12 mouse cellular contexts compared by ENCODE assay signal in the genomic region with DNA sequence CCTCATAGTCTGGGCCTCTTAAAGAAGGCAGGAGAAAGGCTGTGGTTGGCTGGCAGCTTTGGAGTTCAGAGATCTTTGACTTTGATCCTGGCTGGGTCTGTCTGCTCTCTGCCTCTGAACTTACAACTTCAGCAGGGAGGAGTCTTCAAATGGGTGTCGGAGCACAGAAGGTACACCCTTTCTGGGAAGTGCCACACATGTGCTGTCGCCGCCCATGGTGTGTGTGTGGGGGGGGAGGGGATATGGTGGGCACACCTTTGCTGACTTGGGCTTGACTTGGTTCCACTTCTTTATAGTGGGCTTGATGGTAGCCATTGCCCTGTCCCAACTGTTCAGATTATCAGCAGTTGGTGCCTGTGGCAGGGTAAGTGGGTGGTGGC. TPM values are rescaled to one million over a fixed set of nuclear protein-coding genes. Genes with fewer than 3 reads are reported as not detected.
DNase-seq lines count a peak whose midpoint lies in the region; TF ChIP-seq lines count a peak whose summit lies in the region.
"Had no signal": no experiment of that assay in that cellular context is flagged by ENCODE, and none has a peak within 500 bp of the region (broad histone marks: within the 10 kb centered on the region; RNA-seq: fewer than 3 reads in every experiment).

No protein-coding gene starts in this region.

- no peaks in the 10 kb centered on the region for H3K27me3 ChIP-seq in kidney, adult 2 months (replicated peaks; ENCODE audit: control insufficient read depth, insufficient read depth, low read length)
- no peaks in the 10 kb centered on the region for H3K27me3 ChIP-seq in splenic B cell, adult 2 months (ENCODE audit: control insufficient read depth, insufficient read depth, low read length, poor library complexity, severe bottlenecking)

- no peaks in the 10 kb centered on the region for H3K36me3 ChIP-seq in kidney, adult 2 months (ENCODE audit: control insufficient read depth, insufficient read depth, low read length)
- H3K36me3 ChIP-seq in splenic B cell, adult 2 months (ENCODE audit: control insufficient read depth, insufficient read depth, low read length, poor library complexity, severe bottlenecking) = no peaks in the 10 kb centered on the region

- no peak overlapping the region for H3K27ac ChIP-seq in kidney, adult 2 months (ENCODE audit: insufficient read depth, low read depth, low read length)
- H3K27ac ChIP-seq in bone marrow, adult 2 months (ENCODE audit: control insufficient read depth, insufficient read depth, low read depth, low read length, poor library complexity) = peak overlapping the region; percentile 90
- H3K27ac ChIP-seq: heart, embryonic 10.5 days had no signal

- DNase-seq in kidney, adult 2 months = peak; percentile 74
- DNase-seq in kidney, postnatal 14 days = no peak
- peak; percentile 75 for DNase-seq in liver
- DNase-seq in splenic B cell, adult 2 months (ENCODE audit: low read depth, low spot score) = peak; percentile 40
- DNase-seq in Muller cell, postnatal 12 days (ENCODE audit: inconsistent ontology term) = no peak
- no peak for DNase-seq in layer of hippocampus, adult 8-10 months (ENCODE audit: low spot score in 2 of 2)
- no peak for DNase-seq in embryo, embryonic 10.5 days (ENCODE audit: low spot score)
- DNase-seq: adrenal gland, postnatal 36 days; cerebellum, postnatal 14 days; right cerebral cortex, adult 18-20 months had no signal

- peaks cover 21% of the 10 kb centered on the region; the same call in 1 of the 2 replicates for H3K4me1 ChIP-seq in kidney, adult 2 months (ENCODE audit: control insufficient read depth, insufficient read depth, low read length)
- H3K4me1 ChIP-seq in bone marrow, adult 2 months (ENCODE audit: control insufficient read depth, insufficient read depth, low read length) = peaks cover 26% of the 10 kb centered on the region

- TF ChIP-seq CTCF in kidney, adult 2 months (conservative IDR thresholded peaks at IDR 0.05; ENCODE audit: insufficient read depth, insufficient read length, low read depth, low read length) = no peak
- TF ChIP-seq CTCF in bone marrow, adult 2 months (IDR thresholded peaks at IDR 0.05; ENCODE audit: control insufficient read depth, insufficient read depth, low read length) = no peak

- no peak for TF ChIP-seq POLR2A in kidney, adult 2 months (IDR thresholded peaks at IDR 0.05; ENCODE audit: low read depth, low read length)
- no peak for TF ChIP-seq POLR2A in bone marrow, adult 2 months (IDR thresholded peaks at IDR 0.05; ENCODE audit: borderline replicate concordance, control insufficient read depth, low read depth, low read length)

- 77% methylated on average over 3 of the region's 3 CpGs for WGBS in kidney, adult 2 months
- 31% methylated on average over 3 of the region's 3 CpGs for WGBS in bone marrow, adult 2 months

- H3K4me3 ChIP-seq in kidney, adult 2 months (ENCODE audit: insufficient read depth, low read depth, low read length) = no peak overlapping the region
- no peak overlapping the region for H3K4me3 ChIP-seq in bone marrow, adult 2 months (replicated peaks; ENCODE audit: control insufficient read depth, low read depth, low read length)
- H3K4me3 ChIP-seq: heart, embryonic 10.5 days had no signal

RNA-seq across cellular contexts. Expression of a gene that starts 7.3 kb away (rescaled TPM):
- polyA plus RNA-seq in kidney, adult 2 months (2012; rRNA removed) = 18.9 and 20.6 TPM in 2 replicates
- polyA plus RNA-seq in bone marrow, adult 2 months (2011; ENCODE audit: insufficient read depth, insufficient read length, low replicate concordance, missing spikeins) = 14.1 and 20.7 TPM in 2 replicates
- 10 to 100 TPM; 24.1 to 30.9 (median 29.9) TPM for total RNA-seq in layer of hippocampus, adult 8-10 months (2022)

RNA-seq across cellular contexts. Expression of a gene that starts 31.3 kb away (rescaled TPM):
- polyA plus RNA-seq in kidney, adult 2 months (2012; rRNA removed) = 12.4 and 16.8 TPM in 2 replicates
- polyA plus RNA-seq in bone marrow, adult 2 months (2011; ENCODE audit: insufficient read depth, insufficient read length, low replicate concordance, missing spikeins) = 1.3 and 4.2 TPM in 2 replicates
- total RNA-seq in layer of hippocampus, adult 8-10 months (2022) = 1 to 10 TPM; 6.0 to 7.0 (median 6.6) TPM

Comparison
In these comparisons a context has a peak if more than half of its experiments do, and no peak if none do; other contexts are left out.
1. DNase-seq: peak in kidney, adult 2 months (single experiment), liver (single experiment) and splenic B cell, adult 2 months (single experiment); none in kidney, postnatal 14 days (single experiment), Muller cell, postnatal 12 days (single experiment), layer of hippocampus, adult 8-10 months (0 of 2) and embryo, embryonic 10.5 days (single experiment).